Mouse (Mus musculus) hindbrain, embryonic 16.5 days (tissue): ENCODE results near the gene Dlgap1. TPM values are rescaled to one million over a fixed set of nuclear protein-coding genes. Genes with fewer than 3 reads are reported as not detected.
A peak's percentile ranks its signal among the peaks of the same experiment; 100 is the strongest.

Source experiments
- ATAC-seq: fragments of 200-750 bp; cut with Nextera tagmentation; 2 replicates; pipeline ENCODE4 v1.8.0; 2017; ENCODE audit warnings: moderate TSS enrichment, moderate library complexity
- H3K27ac ChIP-seq: fragments of 300-500 bp; sonication (generic); 2 replicates; pipeline ENCODE4 v1.5.1; 2014; ENCODE audit warnings: low read depth, mild to moderate bottlenecking, control low read depth, low read length, moderate library complexity
- H3K27me3 ChIP-seq: fragments of 300-500 bp; sonication (generic); replicated peaks from 2 replicates; pipeline ENCODE4 v1.6.1; 2014; ENCODE audit warnings: low read length; ENCODE audit not compliant: control insufficient read depth, insufficient read depth
- H3K36me3 ChIP-seq: fragments of 300-500 bp; sonication (generic); 2 replicates; pipeline ENCODE4 v1.6.1; 2014; ENCODE audit warnings: mild to moderate bottlenecking, low read length, moderate library complexity, mixed read lengths; ENCODE audit not compliant: control insufficient read depth, insufficient read depth
- H3K4me1 ChIP-seq: fragments of 300-500 bp; sonication (generic); 2 replicates; pipeline ENCODE4 v1.6.1; 2014; ENCODE audit warnings: low read depth, low read length; ENCODE audit not compliant: control insufficient read depth, insufficient read depth
- H3K4me2 ChIP-seq: fragments of 300-500 bp; sonication (generic); 2 replicates; pipeline ENCODE4 v1.6.1; 2014; ENCODE audit warnings: mild to moderate bottlenecking, low read length, control low read depth, moderate library complexity
- H3K4me3 ChIP-seq: fragments of 300-500 bp; sonication (generic); 2 replicates; pipeline ENCODE4 v1.5.1; 2014; ENCODE audit warnings: mild to moderate bottlenecking, low read length, control low read depth, moderate library complexity
- H3K9ac ChIP-seq: fragments of 300-500 bp; sonication (generic); 2 replicates; pipeline ENCODE4 v1.6.1; 2014; ENCODE audit warnings: low read depth, mild to moderate bottlenecking, control low read depth, low read length, moderate library complexity
- H3K9me3 ChIP-seq: fragments of 300-500 bp; sonication (generic); 2 replicates; pipeline ENCODE4 v1.6.1; 2014; ENCODE audit warnings: mild to moderate bottlenecking, low read length, moderate library complexity; ENCODE audit not compliant: control insufficient read depth
- WGBS: fragments of 180-500 bp; shearing (Covaris S2); extraction: QIAGEN DNeasy Blood & Tissue Kit; methylation state at CpG from one replicate; pipeline ENCODE4 v1.1.7; 2014; 5-methylcytosine and 5-hydroxymethylcytosine counted together
- polyA plus RNA-seq: library from polyadenylated mRNA; unstranded; fragments of >200 nt; fragmentation: Nextera tagmentation; extraction: Ambion mirVana; gene quantifications from 2 replicates; pipeline ENCODE4 v1.2.1, GENCODE M21; 2015

Dlgap1 gene
- polyA plus RNA-seq, 1 experiment from 2014 or later, result 39.5 TPM

DNA sequence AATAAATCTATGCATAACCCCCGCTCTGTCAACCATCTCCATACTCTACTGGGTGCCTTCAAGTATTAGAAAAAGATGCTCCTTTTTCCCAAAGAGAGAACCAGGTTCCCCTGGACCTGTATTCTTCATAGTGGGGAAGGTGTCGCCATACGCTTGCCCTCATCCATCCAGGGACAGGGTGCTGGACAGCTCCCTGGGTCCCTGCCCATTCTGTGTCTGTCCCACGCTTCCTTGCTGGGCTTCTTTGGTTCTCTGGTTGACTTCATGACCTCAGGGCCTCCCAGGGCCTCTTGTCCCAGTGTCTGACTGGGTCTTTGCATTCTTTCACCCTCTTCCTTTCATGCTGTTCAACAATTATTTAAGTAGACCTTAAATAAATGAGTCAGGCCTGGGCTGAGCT is 677.8 kb downstream of the Dlgap1 start:
- Histone ChIP-seq H3K4me3 (no peak overlapping the region), H3K36me3 (no peaks in the 10 kb centered on the region), H3K4me2 (no peak overlapping the region), H3K9ac (no peak overlapping the region), H3K27me3 (no peaks in the 10 kb centered on the region), H3K4me1 (no peaks in the 10 kb centered on the region), H3K27ac (no peak overlapping the region), H3K9me3 (peaks cover 7% of the 10 kb centered on the region)
- whole genome bisulfite sequencing, result 38% methylated on average over 4 of the region's 4 CpGs
- ATAC-seq, result no peak

DNA sequence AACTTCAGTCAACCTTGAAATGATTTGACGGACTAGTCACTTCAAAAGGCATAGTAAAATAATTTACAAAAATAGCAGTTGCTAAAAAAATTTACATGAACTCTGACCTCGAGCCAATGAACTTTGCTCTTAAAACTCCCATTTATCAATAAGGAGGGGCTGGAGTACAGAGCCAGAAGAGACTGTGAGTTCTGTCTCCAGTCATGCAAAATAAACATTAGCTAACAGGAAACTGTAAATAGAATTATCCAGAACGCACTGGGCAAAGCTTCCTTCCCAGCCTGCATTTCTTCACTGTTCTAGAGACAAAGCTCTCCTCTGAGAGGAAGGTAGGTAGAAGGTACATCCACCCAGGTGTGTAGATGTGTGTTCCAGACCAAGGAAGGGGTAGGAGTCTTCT is 692.5 kb downstream of the Dlgap1 start:
- Histone ChIP-seq H3K36me3 (no peaks in the 10 kb centered on the region), H3K9me3 (no peaks in the 10 kb centered on the region), H3K4me3 (no peak overlapping the region), H3K4me1 (no peaks in the 10 kb centered on the region), H3K9ac (no peak overlapping the region), H3K27me3 (no peaks in the 10 kb centered on the region), H3K4me2 (no peak overlapping the region), H3K27ac (no peak overlapping the region)
- 87% methylated on average over 3 of the region's 3 CpGs for WGBS
- ATAC-seq, result no peak

DNA sequence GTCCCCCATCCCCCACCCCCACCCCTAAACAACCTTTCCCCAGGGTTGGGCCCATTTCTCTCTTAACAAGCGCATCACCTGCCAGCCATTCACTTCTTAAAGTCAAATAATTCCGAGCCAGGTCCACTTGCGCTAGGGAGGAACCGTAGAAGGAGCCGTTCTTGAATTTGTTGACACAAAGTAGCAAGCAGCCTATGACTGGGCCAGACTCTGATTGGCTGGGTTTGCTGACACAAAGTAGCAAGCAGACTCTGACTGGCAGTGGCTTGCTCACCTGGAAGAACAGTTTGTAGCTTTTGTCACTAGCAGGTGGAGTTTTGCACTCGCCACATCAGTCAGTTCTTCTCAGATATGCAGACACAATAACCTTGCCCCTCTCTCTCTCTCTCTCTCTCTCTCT is 695.1 kb downstream of the Dlgap1 start:
- Histone ChIP-seq H3K4me3 (no peak overlapping the region), H3K27ac (no peak overlapping the region), H3K36me3 (no peaks in the 10 kb centered on the region), H3K4me2 (no peak overlapping the region), H3K27me3 (no peaks in the 10 kb centered on the region), H3K9ac (no peak overlapping the region), H3K9me3 (no peaks in the 10 kb centered on the region), H3K4me1 (no peaks in the 10 kb centered on the region)
- no peak for ATAC-seq
- WGBS, result 87% methylated on average over 6 of the region's 6 CpGs

DNA sequence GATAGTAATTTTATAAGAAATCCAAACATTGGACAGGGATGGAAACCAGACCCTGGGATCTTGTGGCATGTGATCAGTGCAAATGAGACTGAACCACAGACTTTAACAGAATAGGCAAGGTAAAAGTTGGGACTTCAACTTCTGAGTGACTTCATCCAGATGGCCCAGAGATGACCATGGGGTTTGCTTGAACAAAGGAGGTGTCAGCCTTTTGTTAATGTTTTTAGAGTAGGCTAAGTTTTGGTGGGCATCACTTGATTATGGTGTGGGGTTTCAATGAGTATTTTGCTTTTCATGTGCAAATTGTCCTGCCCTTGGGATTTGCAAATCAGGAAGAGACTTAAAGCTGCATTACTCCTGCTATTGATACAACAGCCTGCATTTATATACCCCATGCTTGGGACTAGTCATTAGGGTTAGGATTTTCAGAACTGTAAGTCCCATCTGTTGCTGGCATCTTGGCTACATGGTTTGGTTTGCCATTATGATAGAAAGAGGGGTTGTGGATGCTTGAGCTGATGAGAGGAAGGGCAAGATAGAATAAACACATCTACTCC is 695.7 kb downstream of the Dlgap1 start:
- H3K27me3 ChIP-seq, result no peaks in the 10 kb centered on the region
- ATAC-seq, result no peak
- no peak overlapping the region for H3K9ac ChIP-seq
- H3K36me3 ChIP-seq, result no peaks in the 10 kb centered on the region
- no peak overlapping the region for H3K27ac ChIP-seq
- H3K4me1 ChIP-seq, result no peaks in the 10 kb centered on the region
- no peaks in the 10 kb centered on the region for H3K9me3 ChIP-seq
- no peak overlapping the region for H3K4me2 ChIP-seq
- H3K4me3 ChIP-seq, result no peak overlapping the region

DNA sequence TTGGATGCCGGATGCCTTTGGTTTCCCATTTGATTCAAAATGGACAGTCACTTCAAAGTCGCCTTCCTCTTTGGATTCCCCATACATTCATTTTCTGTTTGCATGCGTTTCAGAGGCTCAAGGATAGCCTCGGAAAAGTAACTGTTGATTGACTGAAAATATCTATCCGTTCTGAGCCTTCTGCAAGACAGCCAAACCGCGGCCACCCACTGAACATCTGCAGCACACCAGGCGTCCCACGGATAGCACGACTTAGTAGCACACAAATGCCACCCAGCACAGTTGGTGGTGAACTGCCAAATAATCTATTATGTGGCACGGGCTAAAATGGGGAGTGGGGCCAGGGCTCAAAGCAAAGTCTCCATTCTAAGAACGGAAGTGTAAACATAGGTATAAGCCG is 705.1 kb downstream of the Dlgap1 start:
- WGBS, result 89% methylated on average over 13 of the region's 13 CpGs
- no peak for ATAC-seq
- Histone ChIP-seq H3K9ac (no peak overlapping the region), H3K27ac (no peak overlapping the region), H3K27me3 (no peaks in the 10 kb centered on the region), H3K9me3 (no peaks in the 10 kb centered on the region), H3K4me3 (no peak overlapping the region), H3K4me2 (no peak overlapping the region), H3K4me1 (no peaks in the 10 kb centered on the region), H3K36me3 (no peaks in the 10 kb centered on the region)

DNA sequence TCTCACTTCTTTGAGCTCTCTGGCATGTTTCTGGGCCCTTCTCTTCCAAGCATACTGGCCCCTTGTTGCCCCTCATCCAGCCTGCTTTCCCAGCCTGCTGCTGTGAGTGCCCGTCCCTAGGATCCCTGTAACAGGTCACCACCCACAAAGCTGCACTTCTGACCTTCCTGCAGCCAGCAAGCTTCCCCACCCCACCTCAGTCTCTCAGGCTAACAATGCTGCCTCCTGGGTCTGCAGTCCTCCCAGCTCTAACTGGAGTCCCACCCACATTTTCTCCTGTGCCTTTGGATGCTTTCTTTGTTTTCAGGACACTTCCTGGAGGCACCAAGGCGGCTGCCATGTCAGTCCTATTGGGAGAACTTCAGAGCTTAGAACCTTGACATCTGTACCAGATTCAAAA is 707.6 kb downstream of the Dlgap1 start:
- H3K4me2 ChIP-seq, result no peak overlapping the region
- no peaks in the 10 kb centered on the region for H3K27me3 ChIP-seq
- H3K9ac ChIP-seq, result no peak overlapping the region
- ATAC-seq, result no peak
- H3K4me3 ChIP-seq, result no peak overlapping the region
- H3K4me1 ChIP-seq, result no peaks in the 10 kb centered on the region
- WGBS, result 26% methylated on average over 2 of the region's 2 CpGs
- no peaks in the 10 kb centered on the region for H3K9me3 ChIP-seq
- H3K36me3 ChIP-seq, result no peaks in the 10 kb centered on the region
- H3K27ac ChIP-seq, result no peak overlapping the region

DNA sequence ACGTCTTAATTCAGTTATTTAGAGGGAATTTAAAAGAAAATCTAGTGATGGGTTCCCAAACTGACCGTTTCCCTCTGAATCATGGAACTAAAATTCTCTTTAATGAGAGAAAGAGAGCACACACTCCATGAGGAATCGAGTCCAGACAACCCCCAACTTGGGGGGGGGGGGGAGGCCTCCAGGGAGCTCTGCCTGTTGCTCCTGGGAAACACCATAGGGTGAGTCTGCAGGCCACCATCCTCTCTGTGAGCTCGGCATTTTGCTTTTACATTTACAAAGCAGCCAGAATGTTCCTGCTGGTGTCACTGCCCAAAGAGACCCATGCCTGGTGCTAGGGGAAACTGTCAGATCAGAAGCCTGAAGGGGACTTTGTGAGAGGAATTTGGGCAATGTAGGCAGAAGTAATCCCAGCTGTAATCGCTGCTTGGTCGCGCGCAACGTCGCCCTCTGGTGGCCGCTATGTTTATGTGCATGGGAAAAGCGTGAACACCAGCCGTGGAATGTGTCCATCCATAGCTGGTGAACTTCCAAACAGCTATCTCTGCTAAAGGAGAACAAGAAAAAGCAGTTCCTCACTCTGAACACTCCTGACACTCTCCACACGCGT is 714.8 kb downstream of the Dlgap1 start:
- no peaks in the 10 kb centered on the region for H3K9me3 ChIP-seq

DNA sequence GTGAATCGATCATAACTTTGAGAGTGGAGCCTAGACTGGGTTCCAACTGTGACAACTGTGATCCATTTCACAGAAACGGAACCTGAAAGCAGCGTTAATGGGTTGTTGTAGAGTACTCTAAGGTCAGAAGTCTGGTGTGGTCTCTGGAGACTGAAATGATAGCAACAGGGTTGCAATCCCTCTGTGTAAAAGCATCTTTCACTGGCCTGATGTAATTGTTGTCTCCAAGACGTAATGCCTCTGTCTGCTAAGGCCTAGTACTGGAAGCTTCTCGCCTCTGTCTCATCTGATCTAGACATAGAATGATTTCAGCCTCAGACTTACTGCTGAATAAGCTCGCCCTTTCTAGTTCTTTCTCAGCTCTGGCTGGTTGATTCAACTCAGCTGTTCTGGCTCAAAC is 721.3 kb downstream of the Dlgap1 start:
- no peaks in the 10 kb centered on the region for H3K27me3 ChIP-seq
- 90% methylated on average over 6 of the region's 6 CpGs for WGBS
- no peak overlapping the region for H3K4me2 ChIP-seq
- no peaks in the 10 kb centered on the region for H3K4me1 ChIP-seq
- ATAC-seq, result no peak
- H3K9me3 ChIP-seq, result no peaks in the 10 kb centered on the region
- H3K9ac ChIP-seq, result no peak overlapping the region
- no peak overlapping the region for H3K27ac ChIP-seq
- no peaks in the 10 kb centered on the region for H3K36me3 ChIP-seq
- no peak overlapping the region for H3K4me3 ChIP-seq

More for the DNA sequence above, 714.8 kb downstream of the Dlgap1 start:
- H3K27ac ChIP-seq, result no peak overlapping the region
- H3K4me2 ChIP-seq, result no peak overlapping the region
- no peaks in the 10 kb centered on the region for H3K27me3 ChIP-seq
- H3K4me1 ChIP-seq, result peaks cover 3% of the 10 kb centered on the region
- peak; percentile 82 for ATAC-seq
- no peak overlapping the region for H3K9ac ChIP-seq
- no peak overlapping the region for H3K4me3 ChIP-seq
- 13% methylated on average over 15 of the region's 15 CpGs for WGBS
- H3K36me3 ChIP-seq, result no peaks in the 10 kb centered on the region

DNA sequence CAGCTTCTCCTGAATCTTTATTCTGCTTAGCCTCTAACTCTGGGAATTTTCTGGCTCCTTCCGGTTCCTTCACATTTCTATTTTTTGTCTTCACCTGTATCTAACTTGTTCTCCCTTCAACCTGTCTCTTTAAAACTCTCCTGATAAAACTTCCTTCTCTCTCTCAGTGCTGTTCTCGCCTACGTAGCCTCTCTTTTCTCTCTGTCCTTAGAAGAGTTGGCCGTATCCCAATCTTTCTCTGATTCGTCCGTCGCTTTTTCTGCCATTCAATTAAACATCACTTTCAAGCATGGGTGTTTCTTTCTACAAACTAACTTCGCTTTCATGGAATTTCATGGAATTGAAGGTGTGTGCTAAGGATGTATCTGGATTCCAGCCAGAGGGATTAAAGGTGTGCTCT is 721.7 kb downstream of the Dlgap1 start:
- no peaks in the 10 kb centered on the region for H3K27me3 ChIP-seq
- no peak overlapping the region for H3K9ac ChIP-seq
- H3K36me3 ChIP-seq, result no peaks in the 10 kb centered on the region
- 89% methylated on average over 8 of the region's 8 CpGs for WGBS
- no peak overlapping the region for H3K4me2 ChIP-seq
- H3K4me3 ChIP-seq, result no peak overlapping the region
- no peak overlapping the region for H3K27ac ChIP-seq
- no peaks in the 10 kb centered on the region for H3K4me1 ChIP-seq
- ATAC-seq, result no peak
- H3K9me3 ChIP-seq, result no peaks in the 10 kb centered on the region
